Comparison of ENCODE assay signal across 17 mouse cellular contexts in the genomic region with DNA sequence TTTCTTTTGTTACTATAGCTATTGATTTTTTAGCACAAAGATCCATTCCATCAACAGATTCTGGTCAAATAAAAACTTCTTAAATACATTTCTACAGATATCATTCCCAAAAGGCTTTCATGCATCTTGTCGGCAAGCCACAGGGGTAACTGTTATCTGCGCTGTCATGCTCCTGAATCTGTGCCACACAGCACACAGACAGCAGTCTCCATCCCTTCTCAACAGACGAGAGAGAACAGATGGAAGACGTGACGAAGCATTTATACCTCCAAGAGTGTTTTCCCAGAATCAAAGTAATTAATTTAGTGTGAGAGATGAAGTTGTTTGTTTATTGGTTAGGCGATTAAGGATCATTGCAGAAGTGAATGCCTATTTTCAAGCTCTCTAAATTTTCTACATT.
DNase-seq lines count a peak whose midpoint lies in the region; ATAC-seq lines count a peak whose summit lies in the region.
"Had no signal": no experiment of that assay in that cellular context is flagged by ENCODE, and none has a peak within 500 bp of the region (broad histone marks: within the 10 kb centered on the region; RNA-seq: fewer than 3 reads in every experiment).

No protein-coding gene starts in this region.

- 55% methylated on average over 6 of the region's 6 CpGs for WGBS in hindbrain, embryonic 16.5 days
- WGBS in hindbrain, embryonic 12.5 days: 68% methylated on average over 6 of the region's 6 CpGs

- no peak overlapping the region for H3K4me2 ChIP-seq in hindbrain, embryonic 16.5 days (ENCODE audit: low read length)
- H3K4me2 ChIP-seq in hindbrain, embryonic 12.5 days (replicated peaks): no peak overlapping the region
- H3K4me2 ChIP-seq: embryonic facial prominence, embryonic 15.5 days; limb, embryonic 15.5 days had no signal

- no peaks in the 10 kb centered on the region for H3K27me3 ChIP-seq in hindbrain, embryonic 16.5 days (replicated peaks; ENCODE audit: control insufficient read depth, insufficient read depth, low read length)
- H3K27me3 ChIP-seq in hindbrain, embryonic 12.5 days: no peaks in the 10 kb centered on the region
- H3K27me3 ChIP-seq: CH12.LX; embryonic facial prominence, embryonic 15.5 days; limb, embryonic 15.5 days had no signal

- DNase-seq in cerebellum, adult 11 months: no peak
- peak; percentile 11 to 17 for DNase-seq in right cerebral cortex, adult 2 months (ENCODE audit: low spot score in 2 of 2)
- no peak for DNase-seq in right cerebral cortex, postnatal 36 days (ENCODE audit: low spot score in 2 of 2)
- DNase-seq in spleen, postnatal 36 days (ENCODE audit: low spot score in 2 of 2): no peak
- DNase-seq in kidney, adult 8-10 months: no peak
- DNase-seq: kidney, adult 11 months; kidney, postnatal 25 days; lung, adult 18-20 months; thymus, adult 18-20 months had no signal

- no peak overlapping the region for H3K4me3 ChIP-seq in hindbrain, embryonic 16.5 days (ENCODE audit: low read length)
- H3K4me3 ChIP-seq in hindbrain, embryonic 12.5 days: no peak overlapping the region
- H3K4me3 ChIP-seq: embryonic facial prominence, embryonic 15.5 days; heart, embryonic 10.5 days; limb, embryonic 15.5 days had no signal

- ATAC-seq in cerebellum, adult (ENCODE audit: insufficient number of reproducible peaks, low FRiP score, low TSS enrichment): peak; percentile 78; the same call in 1 of the 2 replicates
- ATAC-seq in hindbrain, embryonic 16.5 days: peak; percentile 79; the same call in 1 of the 2 replicates
- ATAC-seq in hindbrain, embryonic 12.5 days (ENCODE audit: low FRiP score): no peak
- ATAC-seq: activated CD4-positive, CD25-positive, alpha-beta regulatory T cell, adult 4 months had no signal

- H3K9me3 ChIP-seq in hindbrain, embryonic 16.5 days (ENCODE audit: control insufficient read depth, low read length): no peaks in the 10 kb centered on the region
- no peaks in the 10 kb centered on the region for H3K9me3 ChIP-seq in hindbrain, embryonic 12.5 days (replicated peaks)
- H3K9me3 ChIP-seq: embryonic facial prominence, embryonic 15.5 days; heart, embryonic 10.5 days; limb, embryonic 15.5 days had no signal

- no peaks in the 10 kb centered on the region for H3K4me1 ChIP-seq in hindbrain, embryonic 16.5 days (ENCODE audit: control insufficient read depth, insufficient read depth, low read depth, low read length)
- H3K4me1 ChIP-seq in hindbrain, embryonic 12.5 days: peaks cover 3% of the 10 kb centered on the region; the same call in 1 of the 2 replicates
- H3K4me1 ChIP-seq: embryonic facial prominence, embryonic 15.5 days; heart, embryonic 10.5 days; limb, embryonic 15.5 days had no signal

- H3K27ac ChIP-seq in hindbrain, embryonic 16.5 days (ENCODE audit: low read depth, low read length): no peak overlapping the region
- H3K27ac ChIP-seq in hindbrain, embryonic 12.5 days: no peak overlapping the region
- H3K27ac ChIP-seq: embryonic facial prominence, embryonic 15.5 days; heart, embryonic 10.5 days; limb, embryonic 15.5 days had no signal

- H3K9ac ChIP-seq in hindbrain, embryonic 16.5 days (ENCODE audit: low read depth, low read length): no peak overlapping the region
- H3K9ac ChIP-seq in hindbrain, embryonic 12.5 days: no peak overlapping the region
- H3K9ac ChIP-seq: embryonic facial prominence, embryonic 15.5 days; limb, embryonic 15.5 days had no signal

- no peaks in the 10 kb centered on the region for H3K36me3 ChIP-seq in hindbrain, embryonic 16.5 days (ENCODE audit: control insufficient read depth, insufficient read depth, low read length)
- H3K36me3 ChIP-seq in hindbrain, embryonic 12.5 days: no peaks in the 10 kb centered on the region
- H3K36me3 ChIP-seq: embryonic facial prominence, embryonic 15.5 days; heart, embryonic 10.5 days; limb, embryonic 15.5 days had no signal

Comparison
In these comparisons a context has a peak if more than half of its experiments do, and no peak if none do; other contexts are left out.
1. DNase-seq: peak in right cerebral cortex, adult 2 months (2 of 2); none in cerebellum, adult 11 months (single experiment), right cerebral cortex, postnatal 36 days (0 of 2), spleen, postnatal 36 days (0 of 2) and kidney, adult 8-10 months (0 of 2).